Mouse (Mus musculus) heart, postnatal 0 days (tissue): Measurements from ENCODE around the gene Top1. TPM values are rescaled to one million over a fixed set of nuclear protein-coding genes. Genes with fewer than 3 reads are reported as not detected.

Experiments
- ATAC-seq: fragments of 200-750 bp; cut with Nextera tagmentation; 2 replicates; pipeline ENCODE4 v1.8.0; 2017; ENCODE audit warnings: low read depth, moderate number of reproducible peaks, moderate library complexity; ENCODE audit not compliant: insufficient read depth
- DNase-seq: peaks from one replicate; pipeline ENCODE4 v3.0.0-alpha.2; 2016; ENCODE audit warnings: low spot score
- H3K27ac ChIP-seq: fragments of 300-500 bp; sonication (generic); 2 replicates; pipeline ENCODE4 v1.5.1; 2014; ENCODE audit warnings: low read depth, mild to moderate bottlenecking
- H3K27me3 ChIP-seq: fragments of 300-500 bp; sonication (generic); 2 replicates; pipeline ENCODE4 v1.6.1; 2014; ENCODE audit warnings: low read length, mixed read lengths; ENCODE audit not compliant: control insufficient read depth, insufficient read depth
- H3K36me3 ChIP-seq: fragments of 300-500 bp; sonication (generic); replicated peaks from 2 replicates; pipeline ENCODE4 v1.6.1; 2014; ENCODE audit warnings: low read length, mixed read lengths; ENCODE audit not compliant: control insufficient read depth, insufficient read depth
- H3K4me1 ChIP-seq: fragments of 300-500 bp; sonication (generic); 2 replicates; pipeline ENCODE4 v1.6.1; 2014; ENCODE audit warnings: antibody characterized with exemption; ENCODE audit not compliant: control insufficient read depth, insufficient read depth
- H3K4me2 ChIP-seq: fragments of 300-500 bp; sonication (generic); 2 replicates; pipeline ENCODE4 v1.6.1; 2014; ENCODE audit warnings: low read depth, mild to moderate bottlenecking, low read length, moderate library complexity
- H3K4me3 ChIP-seq: fragments of 300-500 bp; sonication (generic); 2 replicates; pipeline ENCODE4 v1.5.1; 2014; ENCODE audit warnings: low read depth, low read length
- H3K9ac ChIP-seq: fragments of 300-500 bp; sonication (generic); replicated peaks from 2 replicates; pipeline ENCODE4 v1.6.1; 2014; ENCODE audit warnings: low read depth, low read length, mixed read lengths
- H3K9me3 ChIP-seq: fragments of 300-500 bp; sonication (generic); replicated peaks from 2 replicates; pipeline ENCODE4 v1.6.1; 2016; ENCODE audit warnings: low read length; ENCODE audit not compliant: control insufficient read depth
- CTCF ChIP-seq: IDR thresholded peaks from 2 replicates; pipeline ENCODE4 v1.5.1; 2016; ENCODE audit warnings: antibody characterized with exemption, control low read depth, low read depth
- EP300 ChIP-seq: IDR thresholded peaks from 2 replicates; pipeline ENCODE4 v1.6.1; 2016; ENCODE audit warnings: antibody characterized with exemption, low read depth
- WGBS: fragments of 180-500 bp; shearing (Covaris S2); extraction: QIAGEN DNeasy Blood & Tissue Kit; methylation state at CpG from one replicate; pipeline ENCODE4 v1.1.7; 2014; 5-methylcytosine and 5-hydroxymethylcytosine counted together
- microRNA-seq: library from miRNA; unstranded; fragments of <30 nt; microRNA quantifications from one replicate; pipeline ENCODE4, GENCODE M21; 2016
- polyA plus RNA-seq: library from polyadenylated mRNA; unstranded; fragments of >200 nt; fragmentation: Nextera tagmentation; extraction: Ambion mirVana; gene quantifications from 2 replicates; pipeline ENCODE4 v1.2.1, GENCODE M21; 2015
- total RNA-seq: library from RNA; depleted of rRNA; stranded (reverse); fragments of >200 nt; gene quantifications from 2 replicates; pipeline ENCODE4 v1.2.3, GENCODE M21; 2014; ENCODE audit warnings: low replicate concordance; rRNA removed

Top1 gene
- total and polyA plus RNA-seq, 2 experiments from 2014 or later, result 14.8 to 30.7 TPM

DNA sequence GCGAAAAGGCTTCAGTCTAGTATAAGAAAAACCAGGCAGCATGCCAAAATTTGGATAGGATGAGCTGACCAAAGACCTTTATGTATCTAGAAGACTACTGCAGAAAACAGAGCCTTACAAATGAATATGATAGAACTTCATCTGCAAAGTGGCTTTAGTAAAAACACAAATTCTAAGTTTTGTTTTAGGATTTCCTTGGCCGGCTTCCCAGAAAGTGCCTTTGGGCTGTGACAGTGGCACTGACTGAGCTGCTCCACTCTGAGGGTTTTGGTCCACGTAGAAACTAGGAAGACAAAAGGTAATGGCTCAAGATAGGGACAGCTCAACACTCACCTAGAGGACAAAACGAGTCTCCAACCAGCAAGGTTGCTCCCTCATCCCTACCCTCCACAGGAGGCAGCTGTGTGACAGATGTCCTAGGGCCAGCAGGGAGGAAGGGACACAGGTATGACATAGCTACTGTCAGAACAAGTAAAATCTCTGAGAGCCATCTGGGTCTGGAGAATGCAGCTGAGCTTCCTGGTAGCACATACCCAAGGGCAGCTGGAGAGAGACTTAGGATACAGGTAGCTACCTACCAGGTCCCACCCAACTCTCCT is 122.5 kb downstream of the Top1 start:
- 66% methylated on average over 4 of the region's 4 CpGs for WGBS

DNA sequence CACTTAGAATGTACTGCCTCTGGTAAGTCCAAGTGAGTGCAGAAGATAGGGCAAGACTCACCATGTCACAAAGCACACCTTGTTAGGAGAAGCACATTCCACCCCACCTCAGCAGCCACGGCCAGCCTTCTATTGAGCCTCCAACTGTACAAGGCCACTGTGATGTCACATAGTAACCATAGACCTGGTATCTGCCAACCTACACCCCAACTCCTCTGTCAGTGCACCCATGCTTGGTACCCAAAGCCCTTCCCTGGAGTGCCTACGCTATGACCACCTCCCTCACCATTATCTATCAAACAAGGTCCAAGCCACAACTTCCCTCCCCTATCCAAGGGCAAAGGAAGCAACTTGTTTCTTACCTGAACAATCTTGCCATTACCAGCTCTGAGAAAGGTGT is 123.3 kb downstream of the Top1 start:
- TF ChIP-seq EP300, result no peak
- no peak for TF ChIP-seq CTCF
- Histone ChIP-seq H3K4me3 (no peak overlapping the region), H3K4me2 (no peak overlapping the region), H3K36me3 (peaks cover 19% of the 10 kb centered on the region), H3K9ac (no peak overlapping the region), H3K27me3 (no peaks in the 10 kb centered on the region), H3K4me1 (no peaks in the 10 kb centered on the region), H3K27ac (no peak overlapping the region), H3K9me3 (no peaks in the 10 kb centered on the region)
- no peak for ATAC-seq
- 92% methylated on average over 2 of the region's 2 CpGs for WGBS
- no peak for DNase-seq

More for the DNA sequence above, 122.5 kb downstream of the Top1 start:
- no peak for ATAC-seq
- TF ChIP-seq CTCF (no peak), EP300 (no peak)
- Histone ChIP-seq H3K4me1 (no peaks in the 10 kb centered on the region), H3K27me3 (no peaks in the 10 kb centered on the region), H3K9me3 (no peaks in the 10 kb centered on the region), H3K27ac (no peak overlapping the region), H3K36me3 (peaks cover 25% of the 10 kb centered on the region), H3K4me2 (no peak overlapping the region), H3K9ac (no peak overlapping the region), H3K4me3 (no peak overlapping the region)
- no peak for DNase-seq

DNA sequence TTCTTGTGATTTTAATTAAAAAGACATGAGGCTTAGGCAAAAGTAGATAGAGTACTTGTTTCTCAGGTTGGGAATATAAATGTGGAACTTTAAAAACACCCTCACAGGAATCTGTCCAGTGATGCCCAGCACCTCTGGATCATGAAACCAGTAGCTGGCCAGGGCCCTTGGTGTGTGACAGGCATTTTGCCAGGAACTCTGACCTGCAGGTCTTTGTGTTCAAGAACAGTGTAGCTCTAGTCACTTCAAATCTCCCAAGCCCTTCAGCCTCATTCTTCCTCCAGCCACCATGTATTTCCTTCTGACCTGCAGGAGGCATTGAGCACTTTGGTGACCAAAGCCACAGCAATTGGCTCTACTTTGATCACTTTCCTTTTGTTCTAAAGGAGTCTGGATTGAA is 124.7 kb downstream of the Top1 start:
- no peak overlapping the region for H3K4me2 ChIP-seq
- H3K4me1 ChIP-seq, result no peaks in the 10 kb centered on the region
- no peak overlapping the region for H3K4me3 ChIP-seq
- H3K27me3 ChIP-seq, result no peaks in the 10 kb centered on the region
- H3K9me3 ChIP-seq, result no peaks in the 10 kb centered on the region
- H3K9ac ChIP-seq, result no peak overlapping the region
- no peak overlapping the region for H3K27ac ChIP-seq
- peaks cover 12% of the 10 kb centered on the region; the same call in 1 of the 2 replicates for H3K36me3 ChIP-seq
- ATAC-seq (no peak), DNase-seq (no peak)
- TF ChIP-seq CTCF (no peak), EP300 (no peak)

DNA sequence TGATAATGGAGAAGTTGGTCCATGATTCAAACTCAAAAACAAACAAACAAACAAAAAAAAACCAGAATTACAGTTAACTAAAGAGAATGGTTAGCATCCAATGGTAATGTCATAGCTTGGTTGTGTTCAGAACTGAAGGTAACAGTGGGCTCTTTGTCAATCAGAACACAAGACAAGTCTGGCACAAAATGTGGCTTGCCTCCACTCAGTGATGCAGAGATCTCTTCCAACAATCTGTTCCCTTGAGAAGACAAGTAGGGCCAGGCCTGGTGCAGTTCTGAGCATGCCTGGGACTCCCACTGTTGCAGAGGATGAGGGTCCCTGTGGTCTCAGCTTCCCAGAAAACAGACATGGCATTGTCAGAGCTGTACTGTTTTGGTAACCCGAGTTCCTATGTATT is 125.2 kb downstream of the Top1 start:
- 73% methylated on average over 1 of the region's 1 CpGs for WGBS
- Histone ChIP-seq H3K9me3 (no peaks in the 10 kb centered on the region), H3K4me3 (no peak overlapping the region), H3K4me1 (no peaks in the 10 kb centered on the region), H3K9ac (no peak overlapping the region), H3K27me3 (no peaks in the 10 kb centered on the region), H3K27ac (no peak overlapping the region), H3K4me2 (no peak overlapping the region), H3K36me3 (peaks cover 11% of the 10 kb centered on the region; the same call in 1 of the 2 replicates)
- no peak for DNase-seq
- no peak for TF ChIP-seq EP300
- no peak for TF ChIP-seq CTCF
- ATAC-seq, result no peak

DNA sequence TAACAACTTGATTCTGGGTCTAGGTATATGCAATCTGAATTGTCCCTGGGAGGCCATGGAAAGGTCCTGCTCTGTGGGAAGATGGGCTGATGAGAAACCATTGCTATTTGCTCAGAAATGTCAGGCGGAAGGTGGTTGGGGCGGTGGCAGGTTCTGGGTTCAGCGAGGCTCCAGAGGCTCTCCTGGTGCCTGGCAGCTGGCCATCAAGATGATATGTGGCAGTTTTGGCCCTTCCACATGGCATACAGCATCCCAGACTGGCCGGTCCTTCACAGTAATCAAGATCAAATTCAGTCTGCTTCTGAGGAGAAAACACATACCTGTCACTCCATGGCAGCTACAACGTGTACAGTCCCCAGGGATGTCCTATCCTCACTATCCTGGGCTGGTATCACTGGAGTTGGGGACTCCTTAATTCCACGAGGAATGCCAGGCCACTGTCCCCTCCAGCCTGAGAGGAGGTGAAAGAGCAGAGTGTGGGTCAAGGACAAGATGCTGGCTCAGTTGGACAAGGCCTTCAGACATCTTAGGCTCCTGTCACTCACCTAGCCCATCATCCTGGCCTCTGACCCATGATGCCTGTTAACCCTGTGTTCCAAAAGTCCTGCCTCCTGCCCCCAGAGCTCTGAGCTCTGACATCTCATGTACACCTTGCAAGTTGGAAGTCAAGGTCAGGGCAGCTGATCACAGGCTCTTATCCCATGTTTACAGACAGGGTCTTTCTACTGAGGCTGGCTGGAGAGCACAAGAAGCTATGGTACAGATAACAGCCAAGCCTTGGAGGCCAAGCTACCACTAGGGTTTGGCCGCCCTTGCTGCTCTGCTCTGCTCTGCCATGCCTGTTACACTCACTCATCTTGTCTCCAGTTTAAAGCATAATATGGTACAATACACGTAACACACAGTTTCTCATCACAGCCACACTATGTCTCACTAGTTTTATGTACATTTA is 125.9 kb downstream of the Top1 start:
- Histone ChIP-seq H3K27ac (no peak overlapping the region), H3K4me1 (no peaks in the 10 kb centered on the region), H3K9ac (no peak overlapping the region), H3K9me3 (no peaks in the 10 kb centered on the region), H3K4me3 (no peak overlapping the region), H3K4me2 (no peak overlapping the region), H3K36me3 (peaks cover 11% of the 10 kb centered on the region; the same call in 1 of the 2 replicates), H3K27me3 (no peaks in the 10 kb centered on the region)
- ATAC-seq, result no peak
- 85% methylated on average over 8 of the region's 8 CpGs for WGBS
- no peak for TF ChIP-seq CTCF
- TF ChIP-seq EP300, result no peak
- DNase-seq, result no peak

Small RNA genes within 50 kb of the gene (microRNA-seq; reads per million reads assigned to microRNA genes)
- gene Gm23968, result not detected

Other genes starting within 250 kb of the Top1 start
- gene Plcg1, start 85.4 kb downstream of the Top1 start, total RNA-seq, result 43.9 and 53.4 TPM in 2 replicates
- 18.3 and 21.6 TPM in 2 replicates for gene Plcg1, start 85.4 kb downstream of the Top1 start, polyA plus RNA-seq
- gene Zhx3, start 227.1 kb downstream of the Top1 start, total RNA-seq, result 14.2 and 18.3 TPM in 2 replicates
- gene Zhx3, start 227.1 kb downstream of the Top1 start, polyA plus RNA-seq, result 4.7 and 5.1 TPM in 2 replicates
- gene Lpin3, start 234.8 kb downstream of the Top1 start, total RNA-seq, result 1.1 and 5.1 TPM in 2 replicates
- gene Lpin3, start 234.8 kb downstream of the Top1 start, polyA plus RNA-seq, result 0.99 and 1.5 TPM in 2 replicates